Mouse (Mus musculus) thymus, adult 2 months (tissue): ENCODE results near the gene Bsg. TPM values are rescaled to one million over a fixed set of nuclear protein-coding genes. Genes with fewer than 3 reads are reported as not detected.

Experiments
- DNase-seq: peaks from one replicate; pipeline ENCODE4 v3.0.0; 2021
- H3K27ac ChIP-seq: fragments of 200-500 bp; 2 replicates; pipeline ENCODE4 v1.5.1; 2012; ENCODE audit warnings: low read length, control low read depth; ENCODE audit not compliant: control insufficient read depth, insufficient read depth
- H3K27me3 ChIP-seq: fragments of 200-500 bp; 2 replicates; pipeline ENCODE4 v1.6.1; 2012; ENCODE audit warnings: mild to moderate bottlenecking, low read length, moderate library complexity, mixed read lengths; ENCODE audit not compliant: control insufficient read depth, insufficient read depth
- H3K36me3 ChIP-seq: fragments of 200-500 bp; 2 replicates; pipeline ENCODE4 v1.6.1; 2012; ENCODE audit warnings: mild to moderate bottlenecking, low read length, moderate library complexity; ENCODE audit not compliant: control insufficient read depth, insufficient read depth
- H3K4me1 ChIP-seq: fragments of 200-500 bp; replicated peaks from 2 replicates; pipeline ENCODE4 v1.6.1; 2012; ENCODE audit warnings: low read length; ENCODE audit not compliant: control insufficient read depth, insufficient read depth
- H3K4me3 ChIP-seq: fragments of 200-500 bp; 2 replicates; pipeline ENCODE4 v1.5.1; 2012; ENCODE audit warnings: mild to moderate bottlenecking, low read length, control low read depth, moderate library complexity; ENCODE audit not compliant: control insufficient read depth, insufficient read depth
- CTCF ChIP-seq: fragments of 200-500 bp; IDR thresholded peaks from 2 replicates; pipeline ENCODE4 v1.5.1; 2012; ENCODE audit warnings: mild to moderate bottlenecking, control low read depth, low read length, moderate library complexity, borderline replicate concordance; ENCODE audit not compliant: control insufficient read depth, poor library complexity, insufficient read depth; ENCODE audit errors: extremely low read depth
- POLR2A ChIP-seq: fragments of 200-500 bp; IDR thresholded peaks from 2 replicates; pipeline ENCODE4 v1.6.1; 2012; ENCODE audit warnings: mild to moderate bottlenecking, low read length, control low read depth, moderate library complexity; ENCODE audit not compliant: control insufficient read depth, poor library complexity, insufficient read depth; ENCODE audit errors: extremely low read depth
- WGBS: fragments of 180-500 bp; shearing (Covaris S2); methylation state at CpG from one replicate; pipeline ENCODE4 v1.1.7; 2018; 5-methylcytosine and 5-hydroxymethylcytosine counted together
- polyA plus RNA-seq: library from polyadenylated mRNA; depleted of rRNA; stranded (reverse); fragments of >200 nt; gene quantifications from 2 replicates; pipeline ENCODE4 v1.2.3, GENCODE M21; 2012

The Bsg gene
- polyA plus RNA-seq, 1 experiment, result 396 TPM

- TF ChIP-seq POLR2A, result no peak
- TF ChIP-seq CTCF, result no peak
- WGBS, result 81% methylated on average over 9 of the region's 9 CpGs
- Histone ChIP-seq H3K4me3 (no peak overlapping the region), H3K27me3 (no peaks in the 10 kb centered on the region), H3K36me3 (no peaks in the 10 kb centered on the region), H3K4me1 (peaks cover 9% of the 10 kb centered on the region), H3K27ac (no peak overlapping the region)
- DNase-seq, result no peak
These were observed 37.8 kb upstream of the Bsg start for GRCm38 (mm10) chr10:79666493-79666892.

- WGBS, result 78% methylated on average over 5 of the region's 5 CpGs
- H3K4me1 ChIP-seq, result peaks cover 9% of the 10 kb centered on the region
- no peak for DNase-seq
- no peak overlapping the region for H3K4me3 ChIP-seq
- TF ChIP-seq CTCF, result no peak
- no peak overlapping the region for H3K27ac ChIP-seq
- no peaks in the 10 kb centered on the region for H3K36me3 ChIP-seq
- H3K27me3 ChIP-seq, result no peaks in the 10 kb centered on the region
These were observed 36.2 kb upstream of the Bsg start for GRCm38 (mm10) chr10:79668076-79668475.

GRCm38 (mm10) chr10:79668771-79669575 lies 35.3 kb upstream of the Bsg start, which contains the start of gene Tpgs1:
Gene Tpgs1 (plus strand): TSS chr10:79669369.
- peak within 1 kb of the TSS; percentile 76 for H3K4me3 ChIP-seq
- H3K27me3 ChIP-seq, result no peaks in the 10 kb centered on the region
- TF ChIP-seq POLR2A (peak; percentile 50; the same call in 1 of the 2 replicates), CTCF (peak; percentile 80; the same call in 1 of the 2 replicates)
- DNase-seq, result peak; percentile 89
- peak within 1 kb of the TSS; percentile 37; the same call in 1 of the 2 replicates for H3K27ac ChIP-seq
- under 1% methylated on average over 45 of the region's 45 CpGs for WGBS
- H3K36me3 ChIP-seq, result no peaks in the 10 kb centered on the region
- H3K4me1 ChIP-seq, result peaks cover 9% of the 10 kb centered on the region

- DNase-seq, result peak; percentile 82
These were observed 34.7 kb upstream of the Bsg start for GRCm38 (mm10) chr10:79669576-79670057.

GRCm38 (mm10) chr10:79670071-79670888 lies 34.0 kb upstream of the Bsg start:
- H3K4me1 ChIP-seq, result peaks cover 9% of the 10 kb centered on the region
- no peak for TF ChIP-seq POLR2A
- TF ChIP-seq CTCF, result no peak
- peak overlapping the region; percentile 76 for H3K4me3 ChIP-seq
- no peak overlapping the region for H3K27ac ChIP-seq
- no peaks in the 10 kb centered on the region for H3K27me3 ChIP-seq
- H3K36me3 ChIP-seq, result no peaks in the 10 kb centered on the region
- no peak for DNase-seq
- 46% methylated on average over 15 of the region's 15 CpGs for WGBS

More at GRCm38 (mm10) chr10:79669576-79670057, 34.7 kb upstream of the Bsg start:
- Histone ChIP-seq H3K36me3 (no peaks in the 10 kb centered on the region), H3K4me3 (peak overlapping the region; percentile 76), H3K27ac (no peak overlapping the region), H3K27me3 (no peaks in the 10 kb centered on the region), H3K4me1 (peaks cover 9% of the 10 kb centered on the region)
- TF ChIP-seq POLR2A (no peak), CTCF (peak; percentile 33; the same call in 1 of the 2 replicates)
- under 1% methylated on average over 47 of the region's 47 CpGs for WGBS

- TF ChIP-seq CTCF (no peak), POLR2A (no peak)
- DNase-seq, result no peak
These were observed 32.7 kb upstream of the Bsg start for GRCm38 (mm10) chr10:79671396-79672087.

More at GRCm38 (mm10) chr10:79671396-79672087, 32.7 kb upstream of the Bsg start:
- WGBS, result 78% methylated on average over 6 of the region's 6 CpGs
- Histone ChIP-seq H3K4me1 (peaks cover 9% of the 10 kb centered on the region), H3K36me3 (no peaks in the 10 kb centered on the region), H3K27ac (no peak overlapping the region), H3K27me3 (no peaks in the 10 kb centered on the region), H3K4me3 (no peak overlapping the region)
